Mouse (Mus musculus) T-helper 2 cell (primary cell): ENCODE measurements around the gene Sh3tc1.

Experiments
- in situ Hi-C: fragments of 300-600 bp; cut with MboI, MseI; formaldehyde crosslinking; loops from one replicate; pipeline ENCODE4 v1.15.1; 2025; ENCODE audit warnings: high pct_unique_total_duplicates

Gene Sh3tc1

DNA sequence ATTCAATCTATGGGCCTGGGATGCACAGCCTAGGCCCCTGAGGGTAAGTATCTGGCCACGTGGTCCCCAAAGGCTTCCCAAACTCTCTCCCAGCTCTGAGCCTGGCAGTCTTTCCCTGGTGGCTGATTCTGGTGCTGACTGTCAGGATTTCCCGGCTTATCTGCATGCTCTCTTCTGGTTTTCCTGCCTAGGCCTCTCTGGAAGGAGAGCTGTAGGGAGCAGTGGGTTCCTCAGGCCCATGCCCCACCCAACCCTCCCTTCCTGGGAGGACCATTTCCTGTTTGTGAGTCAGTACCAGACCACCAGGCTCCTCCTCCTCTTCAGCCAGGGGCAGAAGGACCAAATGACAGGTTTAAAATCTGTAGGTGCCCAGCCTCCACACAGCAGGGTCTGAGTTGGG is 17.1 kb downstream of the Sh3tc1 start:
- in situ Hi-C loops, result no loop called here

GRCm38 (mm10) chr5:35721933-35722332 is 17.9 kb downstream of the Sh3tc1 start:
- in situ Hi-C loops, result no loop called here

DNA sequence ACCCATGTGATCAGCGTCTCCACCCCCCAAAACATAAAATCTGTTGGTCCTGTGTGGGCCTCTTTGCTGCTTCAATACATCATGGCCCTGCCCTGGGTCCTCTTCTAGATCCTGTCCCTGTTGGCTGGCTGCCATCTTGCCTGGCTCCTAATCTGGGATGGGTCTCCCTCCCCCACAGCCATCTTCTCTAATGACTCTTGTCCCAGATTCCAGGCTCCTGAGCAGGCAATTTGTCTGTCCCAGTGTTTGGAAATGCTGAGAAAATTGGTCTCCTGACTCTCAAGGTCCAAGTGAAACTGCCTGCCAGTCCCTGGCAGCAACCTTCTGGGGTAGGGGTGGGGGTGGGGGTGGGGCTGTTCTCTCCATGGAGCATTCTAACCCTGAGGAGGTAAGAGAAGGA is 19.9 kb downstream of the Sh3tc1 start:
- in situ Hi-C loops, result no loop called here

DNA sequence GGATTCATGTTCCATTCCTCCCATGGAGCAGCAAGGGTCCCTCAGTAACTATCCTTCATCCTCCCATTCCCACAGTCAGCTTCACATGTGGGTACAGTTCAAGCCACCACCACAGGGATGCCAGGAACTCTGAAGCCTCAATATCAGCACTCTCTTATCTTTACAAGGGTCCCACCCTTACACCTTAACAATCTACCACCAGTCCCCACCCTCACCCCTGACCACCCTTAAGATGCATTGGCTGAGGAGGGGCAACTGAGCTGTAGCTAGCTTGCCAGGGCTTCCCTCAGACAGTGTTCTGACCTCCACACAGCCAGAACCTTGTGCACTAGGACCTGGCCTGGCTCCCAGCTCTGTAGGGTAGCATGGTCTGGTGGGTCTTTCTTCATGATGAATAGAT is 20.4 kb downstream of the Sh3tc1 start:
- in situ Hi-C loops, result no loop called here

DNA sequence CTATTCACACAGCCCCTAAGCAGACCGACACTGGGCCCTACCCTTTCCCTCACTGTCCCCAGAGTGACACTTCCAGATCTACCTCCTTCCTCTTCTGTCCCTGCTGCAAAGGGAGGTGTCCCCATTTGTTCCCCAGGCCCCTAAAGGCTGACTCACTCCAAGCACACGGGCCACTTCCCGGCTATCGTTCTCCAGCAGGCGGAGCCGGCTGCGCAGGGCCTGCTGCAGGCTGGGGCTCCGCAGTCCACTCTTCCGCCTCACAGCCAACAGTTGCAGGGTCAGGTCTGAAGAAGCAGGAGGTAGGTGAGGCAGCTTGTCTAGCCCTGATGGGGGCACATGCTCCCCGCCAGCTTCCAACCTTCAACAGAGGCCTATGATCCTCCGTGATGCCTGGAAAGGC is 21.0 kb downstream of the Sh3tc1 start:
- in situ Hi-C loops, result no loop called here

DNA sequence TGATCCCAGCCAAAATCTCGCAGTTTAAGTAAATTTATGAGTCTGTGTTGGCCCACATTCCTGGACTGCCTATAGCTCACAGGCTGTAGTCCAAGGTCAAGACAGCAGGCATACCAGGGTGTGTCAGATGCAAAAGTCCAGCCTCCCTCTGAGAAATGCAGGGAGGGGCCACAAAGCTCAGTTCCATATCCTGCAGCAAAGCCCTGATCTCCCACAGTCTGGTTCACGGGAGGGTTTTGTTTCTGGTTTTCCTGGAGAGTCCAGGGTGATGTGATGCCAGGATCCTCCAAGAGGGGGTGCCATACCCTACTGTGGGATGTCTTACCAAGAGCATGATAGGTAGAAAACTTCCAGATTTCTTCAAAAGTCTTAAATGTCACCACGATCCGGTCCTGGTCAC is 21.8 kb downstream of the Sh3tc1 start:
- in situ Hi-C loops, result no loop called here

DNA sequence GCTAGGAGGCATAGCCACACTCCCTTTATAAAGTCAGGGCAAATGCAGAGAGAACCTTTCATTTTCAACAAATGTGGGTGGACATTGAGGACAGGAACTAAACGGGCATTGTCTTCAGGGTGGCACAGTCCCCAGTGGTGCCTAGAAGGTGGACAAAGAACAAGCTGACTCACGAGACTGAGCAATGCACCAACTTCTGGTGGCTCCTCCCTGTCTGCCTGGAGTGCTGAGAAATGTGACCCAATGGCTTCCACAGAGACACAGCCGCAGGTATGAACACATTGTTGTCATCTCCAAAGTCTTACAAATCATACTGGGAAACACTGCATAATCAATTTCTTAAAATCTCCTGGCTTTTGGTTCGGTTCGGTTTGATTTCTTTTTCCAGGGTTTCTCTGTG is 22.3 kb downstream of the Sh3tc1 start:
- in situ Hi-C loops, result no loop called here

GRCm38 (mm10) chr5:35713649-35714354 is 26.0 kb downstream of the Sh3tc1 start:
- in situ Hi-C loops, result loop anchor here (5.0 kb wide), 1 partner anchor 122 kb away; no protein-coding TSS in a partner anchor

DNA sequence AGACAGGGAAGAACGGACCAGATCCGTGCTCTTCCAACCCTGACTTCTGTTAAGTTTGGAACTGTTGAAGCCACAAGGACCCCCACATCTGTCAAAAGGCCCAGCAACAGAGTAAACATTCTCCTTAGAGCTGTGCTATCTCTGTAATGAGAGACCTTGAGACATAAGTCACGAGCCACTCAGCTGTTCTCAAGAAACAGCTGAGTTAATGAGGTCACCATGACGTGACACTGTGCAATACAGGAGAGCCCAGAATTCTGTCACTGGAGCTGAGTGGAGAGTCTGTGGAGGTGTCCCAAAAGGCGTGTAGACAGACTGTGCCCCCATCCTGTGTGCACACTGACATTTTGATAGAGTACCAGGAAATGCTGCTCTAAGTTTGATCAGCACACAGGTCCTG is 27.3 kb downstream of the Sh3tc1 start:
- in situ Hi-C loops, result loop anchor here (5.0 kb wide), 1 partner anchor 120 kb away; no protein-coding TSS in a partner anchor

- in situ Hi-C loops, result loop anchor here (5.0 kb wide), 1 partner anchor 119 kb away; no protein-coding TSS in a partner anchor
Observed at GRCm38 (mm10) chr5:35710931-35711330, 28.9 kb downstream of the Sh3tc1 start.

DNA sequence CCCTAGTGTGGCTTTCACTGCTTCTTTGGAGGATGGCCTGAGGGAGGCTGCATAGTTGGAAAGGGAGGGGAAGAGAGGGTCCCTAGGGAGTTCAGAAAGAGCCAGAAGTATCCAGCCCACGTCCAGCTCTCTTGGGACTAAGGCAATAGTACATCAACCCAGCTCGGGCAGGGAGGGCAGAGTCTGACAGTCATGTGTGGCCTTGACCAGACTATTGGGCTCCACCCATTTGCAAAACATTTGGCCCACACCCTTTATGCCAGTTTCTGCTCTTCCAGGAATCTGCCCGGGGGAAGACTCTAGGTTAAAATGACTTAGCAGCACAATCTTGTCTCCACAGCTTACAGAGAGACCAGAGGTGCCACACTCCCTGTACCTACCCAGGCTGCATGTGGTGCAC is 29.3 kb downstream of the Sh3tc1 start:
- in situ Hi-C loops, result loop anchor here (5.0 kb wide), 1 partner anchor 118 kb away; no protein-coding TSS in a partner anchor

- in situ Hi-C loops, result no loop called here
Observed at GRCm38 (mm10) chr5:35705411-35705810, 34.4 kb downstream of the Sh3tc1 start.

DNA sequence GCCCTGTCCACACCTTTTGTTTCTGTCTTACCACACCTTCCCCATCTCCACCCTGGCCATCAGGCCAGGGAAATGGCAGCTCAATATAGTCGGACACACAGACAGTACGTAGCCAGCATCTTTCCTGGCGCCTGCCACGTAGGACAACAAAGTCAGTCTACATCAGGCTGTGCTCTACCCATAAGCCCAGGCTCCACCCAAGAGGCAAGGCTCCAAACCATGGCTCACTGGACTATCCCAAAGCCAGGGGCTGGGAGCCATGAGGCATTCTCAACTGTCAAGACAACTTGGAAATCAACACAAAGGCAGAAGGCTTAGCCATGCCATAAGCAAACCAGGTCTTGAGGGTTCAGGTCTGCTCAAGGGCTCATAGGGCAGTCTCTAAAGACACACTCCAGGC is 36.0 kb downstream of the Sh3tc1 start:
- in situ Hi-C loops, result no loop called here

- in situ Hi-C loops, result no loop called here
Observed at GRCm38 (mm10) chr5:35703183-35703582, 36.6 kb downstream of the Sh3tc1 start.

- in situ Hi-C loops, result no loop called here
Observed at GRCm38 (mm10) chr5:35702582-35703140, 37.1 kb downstream of the Sh3tc1 start.

GRCm38 (mm10) chr5:35701042-35701441 is 38.7 kb downstream of the Sh3tc1 start:
- in situ Hi-C loops, result no loop called here

DNA sequence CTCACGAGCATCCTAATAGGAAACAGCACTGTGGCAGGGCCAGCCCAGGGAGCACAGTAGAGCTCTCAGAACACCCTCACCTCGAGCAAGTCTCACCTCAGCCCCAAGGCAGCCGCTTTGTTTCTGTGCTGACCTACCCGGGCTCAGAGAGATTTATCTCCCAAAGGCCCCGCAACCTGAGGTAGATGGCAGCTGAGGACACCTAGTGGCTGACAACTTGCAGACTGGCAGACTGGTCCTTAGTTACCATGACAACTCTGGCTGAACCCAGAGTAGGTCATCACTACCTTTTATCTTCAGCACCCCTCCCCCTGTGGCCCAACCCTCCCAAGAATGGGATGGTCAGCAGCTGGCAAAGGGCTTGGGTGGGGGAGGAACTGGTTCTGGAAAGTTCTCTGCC is 44.0 kb downstream of the Sh3tc1 start:
- in situ Hi-C loops, result no loop called here

GRCm38 (mm10) chr5:35693638-35694037 is 46.1 kb downstream of the Sh3tc1 start:
- in situ Hi-C loops, result no loop called here

GRCm38 (mm10) chr5:35691246-35691645 is 48.5 kb downstream of the Sh3tc1 start:
- in situ Hi-C loops, result no loop called here

- in situ Hi-C loops, result no loop called here
Observed at GRCm38 (mm10) chr5:35690485-35691165, 49.2 kb downstream of the Sh3tc1 start.

GRCm38 (mm10) chr5:35689374-35689773 is 50.4 kb downstream of the Sh3tc1 start:
- in situ Hi-C loops, result no loop called here

- in situ Hi-C loops, result no loop called here
Observed at GRCm38 (mm10) chr5:35688851-35689250, 50.9 kb downstream of the Sh3tc1 start.

DNA sequence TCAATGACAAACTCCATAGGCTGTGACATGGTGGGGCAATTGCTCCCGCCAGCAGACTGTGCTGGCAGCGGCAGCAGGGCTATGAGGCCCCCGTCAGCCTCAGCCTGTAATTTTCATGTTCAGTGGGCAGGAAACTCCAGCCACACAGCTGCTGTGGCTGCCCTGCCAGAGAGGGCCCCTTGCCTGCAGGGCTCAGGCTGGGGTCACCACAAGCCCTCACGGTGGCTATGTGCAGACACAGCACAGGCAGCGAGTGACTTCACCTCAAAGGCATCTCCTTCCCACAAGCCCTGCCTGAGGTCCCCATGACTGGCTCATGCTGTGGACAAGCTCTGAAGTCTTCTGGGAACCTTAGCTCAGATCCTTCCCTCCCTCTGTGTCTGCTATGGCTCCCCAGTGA is 52.7 kb downstream of the Sh3tc1 start:
- in situ Hi-C loops, result no loop called here
